Mouse (Mus musculus): ENCODE measurements around the gene Dmbt1.
A peak's percentile ranks its signal among the peaks of the same experiment; 100 is the strongest.
"Not testable (repeated sequence)": the region's sequence is repeated elsewhere in the genome, so short reads cannot be mapped to it uniquely, and the experiment has no call there.

Dmbt1 gene

DNA sequence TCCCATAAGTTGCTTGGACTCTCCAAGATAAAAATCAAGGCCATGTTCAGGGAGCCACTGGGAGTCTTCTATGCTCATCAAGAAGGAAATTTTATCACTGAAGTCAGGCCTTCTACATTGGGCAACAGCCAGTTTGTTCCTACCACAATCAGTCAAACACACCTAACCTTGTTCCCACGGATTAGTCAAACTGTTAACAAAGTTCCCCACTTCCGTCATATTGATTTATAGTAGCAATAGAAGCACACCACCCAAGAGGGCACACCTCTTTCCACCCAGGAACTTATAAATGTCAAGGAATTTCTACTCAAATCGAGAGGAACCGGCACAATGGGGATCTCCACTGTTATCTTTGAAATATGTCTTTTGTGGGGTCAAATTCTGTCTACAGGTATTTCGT lies at the start of gene Dmbt1:
TSS of gene Dmbt1 (plus strand) at position 299 of the 400 bp plus-strand sequence.
- DNase-seq = no peak

DNA sequence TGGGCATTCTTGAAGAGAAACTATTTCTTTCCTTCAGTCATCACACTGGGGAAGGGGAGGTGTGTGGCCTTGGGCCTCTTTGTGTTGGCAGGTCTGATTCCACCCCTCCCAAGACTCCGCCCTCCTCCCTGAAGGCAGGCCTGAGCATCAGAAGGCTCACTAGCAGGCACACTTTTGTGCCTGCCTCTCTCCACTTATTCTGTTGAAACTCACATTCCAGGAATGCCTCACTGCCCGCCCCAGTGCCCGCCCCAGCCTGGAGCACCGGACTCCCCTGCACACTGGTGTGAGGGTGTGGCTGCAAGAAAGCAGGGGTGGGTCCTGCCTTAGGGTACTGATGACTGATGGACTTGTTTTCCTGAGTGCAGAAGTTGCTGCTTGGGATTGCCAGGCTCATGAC lies 49.5 kb upstream of the Dmbt1 start:
- peak; percentile 19 for DNase-seq

DNA sequence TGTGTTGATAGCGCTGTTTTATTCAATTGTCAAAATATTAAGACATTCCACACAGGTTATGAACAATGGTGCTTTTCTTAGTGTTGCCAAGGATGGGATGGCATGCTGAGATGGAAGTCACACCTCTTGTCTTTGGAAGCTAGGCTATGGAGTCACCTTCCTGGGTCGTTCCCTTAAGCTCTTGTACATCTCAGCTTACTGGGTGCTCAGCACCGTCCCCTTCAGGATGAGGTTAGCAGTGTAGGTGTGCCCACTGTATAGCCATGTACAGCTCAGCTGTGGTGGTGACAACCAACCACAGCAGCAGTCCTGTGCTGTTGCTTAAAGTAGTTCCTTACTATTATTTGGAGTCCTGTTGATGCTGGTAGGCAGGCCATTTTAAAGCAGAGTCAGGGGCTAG lies 49.0 kb upstream of the Dmbt1 start:
- no peak for DNase-seq

DNA sequence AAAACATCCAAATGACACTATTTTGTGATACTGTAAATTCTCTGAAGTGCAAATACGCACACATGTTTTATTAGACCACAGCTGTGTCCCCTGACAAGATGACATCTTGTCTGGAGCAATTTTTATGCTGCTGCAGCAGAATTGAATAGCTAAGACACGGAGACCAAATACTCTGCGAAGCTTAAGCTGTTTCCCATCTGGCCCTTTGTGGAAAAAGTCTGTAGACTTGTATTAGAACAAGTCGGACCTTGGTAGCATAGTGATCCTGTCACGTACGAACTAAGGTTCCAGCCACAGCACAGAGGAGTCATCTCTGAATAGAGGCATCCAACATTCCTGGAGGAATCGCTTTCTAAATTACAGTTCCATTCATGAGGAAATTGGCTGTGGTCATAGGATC lies 47.6 kb upstream of the Dmbt1 start:
- no peak for DNase-seq

DNA sequence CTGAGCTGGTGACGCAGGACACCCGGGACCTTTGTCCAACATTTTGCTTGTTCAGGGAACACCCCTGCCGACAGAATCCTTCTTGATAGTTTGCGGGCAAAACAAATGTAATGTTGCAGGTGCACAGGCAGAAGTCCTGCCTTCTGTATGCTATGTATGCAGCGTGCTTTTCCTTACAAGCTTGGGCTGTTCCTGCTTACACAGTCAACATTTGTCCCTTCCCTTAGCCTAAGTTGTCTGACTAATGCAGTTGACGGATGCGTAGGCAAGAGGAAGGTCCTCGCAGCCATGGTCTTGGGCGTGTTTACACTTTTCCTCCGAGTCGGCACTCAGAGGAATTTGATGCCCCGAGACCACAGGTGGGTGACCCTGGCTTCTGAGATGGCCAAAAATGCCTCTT lies 46.7 kb upstream of the Dmbt1 start:
- DNase-seq = no peak

DNA sequence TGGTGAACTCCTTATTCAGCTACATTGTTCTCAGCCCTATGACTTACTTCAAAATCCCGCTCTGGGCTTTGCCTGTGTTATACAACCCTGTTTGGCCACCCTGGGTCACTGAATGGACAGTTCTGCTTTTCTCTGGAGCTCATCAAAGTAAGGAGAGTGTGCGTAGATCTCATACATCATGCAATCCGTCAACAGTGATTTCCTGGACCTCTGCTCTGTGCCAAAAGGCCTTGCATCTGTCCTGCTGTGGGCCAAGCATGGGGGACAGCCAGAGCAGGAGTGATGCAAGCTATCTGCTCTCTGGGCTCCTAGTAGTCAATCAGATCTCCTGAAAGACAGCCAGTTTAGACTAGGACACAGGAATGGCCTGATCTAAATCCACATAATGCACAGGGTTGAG lies 46.1 kb upstream of the Dmbt1 start:
- no peak for DNase-seq

DNA sequence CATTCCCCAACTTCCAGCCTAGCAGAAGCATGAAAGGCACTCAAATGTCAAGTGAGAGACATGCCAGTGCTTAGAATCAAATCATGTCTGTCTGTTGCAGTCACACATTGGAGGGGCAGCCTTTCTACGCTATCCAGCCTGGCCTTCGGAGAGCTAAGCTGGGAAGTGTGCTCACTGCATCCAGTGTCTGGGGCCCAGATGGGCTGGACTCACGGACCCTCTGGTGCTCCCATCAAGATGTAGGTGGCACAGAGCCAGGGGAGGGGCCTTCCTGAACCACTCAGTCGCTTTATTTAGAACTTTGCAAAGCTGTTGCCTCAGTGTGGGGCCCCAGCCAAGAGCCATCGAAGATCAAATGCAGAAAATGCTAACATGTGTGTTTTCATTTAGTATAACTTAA lies 43.7 kb upstream of the Dmbt1 start:
- no peak for DNase-seq

DNA sequence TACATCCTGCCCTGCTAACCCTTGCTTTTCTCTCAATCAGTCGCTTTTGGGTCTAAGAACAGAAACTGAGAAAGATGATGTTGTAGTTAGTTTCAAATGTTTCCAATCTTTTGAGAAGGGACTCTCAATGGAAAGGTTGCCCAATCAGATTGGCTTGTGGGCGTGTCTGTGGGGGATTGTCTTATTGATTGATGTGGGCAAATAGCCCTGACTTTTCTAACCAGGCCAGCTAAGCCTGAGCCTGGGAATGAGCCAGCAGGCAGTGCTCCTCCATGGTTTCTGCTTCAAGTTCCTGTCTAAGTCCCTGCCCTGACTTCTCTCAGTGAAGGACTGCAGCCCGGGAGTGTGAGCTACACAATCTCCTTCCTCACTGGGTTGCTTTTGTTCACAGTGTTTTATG lies 42.5 kb upstream of the Dmbt1 start:
- no peak for DNase-seq

DNA sequence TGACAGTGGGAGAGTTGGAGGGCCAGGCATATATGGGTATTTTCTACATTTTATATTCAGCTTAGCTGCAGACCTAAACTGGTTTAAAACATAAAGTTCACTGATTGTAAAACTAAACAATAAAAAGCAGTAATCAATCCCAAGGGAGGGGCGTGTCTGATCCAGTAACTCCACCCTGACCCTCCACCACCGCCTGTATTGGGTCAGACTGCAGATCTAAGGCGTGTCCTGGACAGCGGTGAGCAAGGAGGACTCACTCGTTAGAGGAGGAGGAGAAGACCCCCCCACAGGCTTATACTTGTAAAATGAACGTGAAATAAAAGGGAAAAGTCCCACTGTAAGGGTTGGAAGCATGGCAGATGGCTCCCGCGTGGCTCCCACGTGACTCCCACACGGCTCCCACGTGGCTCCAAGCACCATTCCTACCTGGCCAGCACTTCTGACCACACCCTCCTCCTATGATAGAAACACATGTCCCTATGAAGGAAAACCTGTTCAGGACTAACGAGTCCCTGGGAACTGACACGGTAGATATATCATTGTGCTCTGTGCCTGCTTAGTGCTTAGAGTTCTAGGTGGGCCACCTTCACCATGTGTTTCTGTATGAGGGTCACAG lies 40.6 kb upstream of the Dmbt1 start:
- no peak for DNase-seq

DNA sequence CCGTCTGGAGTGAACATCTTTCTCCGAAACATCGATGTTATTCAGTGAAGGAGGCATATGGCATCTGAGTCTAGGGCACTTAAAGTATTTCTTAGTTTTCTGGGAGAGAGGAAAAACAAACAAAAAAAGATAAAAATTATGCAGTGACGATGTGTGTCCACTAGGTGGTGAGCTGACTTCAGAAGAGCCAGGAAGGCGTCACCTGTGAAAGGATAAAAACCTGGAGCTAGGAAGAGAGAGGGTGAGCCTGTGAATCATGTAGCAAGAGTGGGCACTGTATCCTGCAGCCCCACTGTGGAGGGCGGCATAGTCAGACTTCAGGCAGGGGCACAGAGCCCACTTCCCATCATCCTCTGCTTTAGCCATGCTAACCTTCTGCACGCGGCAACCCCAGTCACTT lies 37.9 kb upstream of the Dmbt1 start:
- no peak for DNase-seq

DNA sequence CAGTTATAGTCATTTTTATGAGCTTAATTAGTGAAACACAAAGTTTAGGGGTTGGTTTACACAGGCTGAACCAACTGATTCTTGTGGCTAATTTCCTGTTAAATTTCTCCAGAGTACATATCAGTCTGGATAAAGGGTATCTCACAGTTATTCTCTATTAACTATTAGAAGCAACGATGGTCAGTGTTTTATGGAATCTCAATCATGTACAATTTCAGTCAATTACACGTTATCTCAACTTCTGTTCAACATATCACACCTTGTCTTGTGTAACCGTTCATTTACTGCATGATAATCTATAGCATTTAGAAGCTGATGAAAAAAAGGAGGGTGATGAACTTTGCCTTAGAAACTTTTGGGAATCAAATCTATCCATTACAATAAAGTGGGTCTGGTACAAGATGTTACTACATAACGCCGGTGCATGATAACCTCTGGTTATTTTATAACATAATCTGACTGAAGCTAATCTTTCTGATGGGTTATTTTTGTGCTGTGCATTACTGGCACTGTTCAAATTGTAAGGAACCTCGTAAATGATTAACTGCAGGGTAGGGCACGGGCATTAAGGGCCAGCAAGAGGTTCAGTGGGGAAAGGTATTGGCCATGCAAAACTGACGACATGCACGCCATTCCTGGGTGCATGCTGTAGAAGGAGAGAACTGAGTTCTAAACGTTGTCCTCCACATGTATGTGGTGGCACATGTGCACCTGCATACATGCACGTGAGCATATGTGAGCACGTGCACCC lies 29.7 kb upstream of the Dmbt1 start:
- DNase-seq = no peak

DNA sequence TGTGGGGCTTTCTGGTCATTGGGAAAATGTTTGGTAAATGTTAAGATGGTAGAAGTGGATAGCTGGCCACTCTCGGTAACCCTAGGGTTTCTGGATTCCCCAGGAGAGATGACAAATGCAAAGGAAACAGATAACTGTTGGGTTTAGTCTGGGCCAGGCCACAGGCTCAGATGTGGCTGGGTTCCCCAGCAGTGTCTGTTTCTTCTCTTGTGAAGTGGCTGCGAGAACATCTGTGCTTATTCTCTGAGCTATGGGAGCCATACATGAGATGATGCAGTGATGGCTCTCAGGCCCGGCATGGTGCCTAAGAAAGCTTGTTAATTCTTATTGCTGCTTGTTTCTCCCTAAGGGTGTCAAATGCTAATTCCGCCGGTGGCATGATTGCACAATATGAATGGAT lies 27.8 kb upstream of the Dmbt1 start:
- no peak for DNase-seq

DNA sequence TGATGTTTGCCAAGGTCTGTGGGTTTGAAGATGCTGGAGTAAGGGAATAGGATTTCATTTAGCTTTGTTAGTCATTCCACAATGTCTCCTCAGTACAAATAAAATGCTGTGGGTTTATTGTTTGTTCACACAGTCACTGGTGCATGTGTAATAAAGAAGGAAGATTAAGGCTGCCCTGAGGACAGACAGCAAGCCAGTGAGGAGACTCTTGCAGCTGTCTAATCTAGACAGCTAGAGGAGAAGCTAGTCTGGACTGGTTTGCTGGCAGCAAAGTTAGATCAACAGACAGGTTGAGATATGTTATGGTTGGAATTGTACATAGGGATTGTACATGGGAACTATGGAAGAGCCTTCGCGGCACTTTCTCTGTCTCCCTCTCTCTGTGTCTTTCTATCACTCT lies 24.6 kb upstream of the Dmbt1 start:
- no peak for DNase-seq

DNA sequence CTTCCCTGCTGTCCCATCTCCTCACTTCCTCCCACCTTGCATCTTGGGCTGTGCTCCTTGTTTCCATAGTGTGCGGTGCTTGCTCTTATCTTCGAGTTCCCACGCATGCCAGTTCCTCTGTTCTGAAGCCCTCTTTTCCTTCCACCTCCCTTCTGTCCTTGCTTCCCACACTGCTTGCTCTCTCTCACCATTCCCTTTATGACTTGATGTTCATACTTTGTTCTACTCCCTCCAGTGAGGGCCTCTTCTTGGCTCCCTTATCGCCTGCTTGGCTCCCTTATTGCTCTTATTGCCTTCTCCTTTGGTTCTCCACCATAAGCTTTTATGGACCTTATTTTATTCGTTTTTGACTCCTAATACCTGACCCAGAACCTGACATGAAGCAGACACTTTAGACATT lies 22.7 kb upstream of the Dmbt1 start:
- DNase-seq = no peak

DNA sequence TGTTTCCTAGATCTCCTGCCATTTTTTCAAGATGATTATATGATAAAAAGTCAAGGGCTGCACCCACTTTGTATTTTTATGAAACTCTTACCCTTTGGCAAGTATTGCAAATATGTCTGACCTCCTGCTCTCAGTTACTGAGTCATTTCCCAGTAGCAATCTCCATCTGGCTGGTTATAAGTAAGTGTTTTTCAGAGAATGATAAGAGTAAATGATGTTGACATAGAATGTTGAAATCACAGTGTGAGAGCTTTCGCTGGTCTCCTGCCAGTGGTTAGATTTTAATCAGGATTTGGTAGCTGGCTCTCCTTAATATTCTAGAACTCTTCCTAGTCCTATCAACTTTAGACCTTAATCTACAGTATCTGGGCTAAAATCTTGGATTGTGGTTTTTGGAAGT lies 20.0 kb upstream of the Dmbt1 start:
- no peak for DNase-seq

DNA sequence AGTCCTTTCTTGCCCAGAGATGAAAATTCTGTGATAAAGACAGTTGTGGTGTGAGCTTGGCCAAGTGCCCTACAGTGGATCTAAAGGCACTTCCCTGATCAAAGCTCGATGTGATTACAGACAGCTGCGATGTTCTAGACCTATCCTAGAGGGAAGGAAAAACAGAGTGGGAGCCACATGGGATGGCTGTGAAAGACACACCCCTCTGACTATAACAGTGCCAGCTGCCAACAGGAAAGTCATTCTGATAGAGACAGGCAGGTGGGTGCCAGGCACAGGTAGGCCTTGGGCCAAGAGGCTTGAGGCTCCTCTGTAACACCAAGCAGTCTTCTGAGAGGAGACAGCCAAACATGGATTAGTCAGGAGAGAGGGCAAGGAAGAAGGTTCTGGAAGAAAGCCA lies 12.7 kb upstream of the Dmbt1 start:
- DNase-seq = no peak

DNA sequence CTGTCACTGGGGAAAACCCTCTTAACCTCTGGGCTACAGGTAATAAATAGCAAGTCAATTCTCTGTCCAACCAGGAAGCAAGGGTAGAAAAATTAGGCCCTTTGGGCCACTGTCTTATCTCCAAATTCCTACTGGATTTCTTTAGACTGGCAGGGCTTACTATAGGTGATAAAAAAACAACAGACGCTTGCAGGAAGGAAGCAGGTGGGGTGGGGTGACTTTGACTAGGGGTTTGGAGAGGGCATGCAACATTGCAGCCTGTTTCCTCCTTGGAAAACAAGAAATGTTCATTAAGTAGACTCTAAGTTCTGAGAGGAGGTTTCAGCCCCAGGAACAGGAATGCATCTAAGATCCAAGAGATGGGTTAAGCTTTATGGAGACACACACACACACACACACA lies 7.0 kb upstream of the Dmbt1 start:
- no peak for DNase-seq

DNA sequence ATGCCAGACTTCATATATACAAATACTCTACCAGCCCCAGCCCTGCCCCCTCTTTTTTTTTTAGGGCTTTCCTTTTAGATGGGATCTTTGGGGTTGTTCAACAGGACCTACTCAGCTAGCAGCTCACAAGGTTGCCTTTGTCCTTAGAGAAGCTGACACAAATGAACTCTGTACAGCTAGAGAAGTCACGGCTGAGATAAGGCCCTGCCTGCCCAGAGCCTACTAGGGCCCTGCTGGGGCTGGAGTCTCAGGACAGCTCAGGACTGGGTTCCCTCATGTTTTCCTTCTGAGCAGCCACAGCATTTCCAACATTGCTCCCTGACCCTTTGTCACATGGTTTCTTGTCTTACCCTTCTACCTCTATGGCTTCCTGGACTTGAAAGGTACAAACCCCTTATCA lies 4.3 kb upstream of the Dmbt1 start:
- DNase-seq = no peak

DNA sequence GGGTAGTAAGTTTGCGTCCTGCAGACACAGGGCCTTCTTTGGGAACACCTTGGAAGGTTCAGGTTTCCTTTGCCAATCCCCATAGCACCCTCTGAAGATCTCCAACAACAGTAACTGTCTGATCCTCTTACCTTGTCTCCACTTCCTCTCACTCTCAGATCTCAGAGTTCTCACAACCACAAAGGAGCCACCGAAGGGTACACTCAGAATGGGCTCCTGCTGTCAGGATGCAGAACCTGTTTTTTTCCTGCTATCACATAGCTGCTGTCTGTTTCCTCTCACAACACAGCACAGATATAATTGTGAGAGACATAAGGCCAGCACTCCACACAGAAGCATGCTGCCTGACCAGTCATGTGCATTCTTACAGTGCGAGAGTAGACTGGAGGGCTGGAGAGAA lies 4.5 kb downstream of the Dmbt1 start:
- DNase-seq = no peak

DNA sequence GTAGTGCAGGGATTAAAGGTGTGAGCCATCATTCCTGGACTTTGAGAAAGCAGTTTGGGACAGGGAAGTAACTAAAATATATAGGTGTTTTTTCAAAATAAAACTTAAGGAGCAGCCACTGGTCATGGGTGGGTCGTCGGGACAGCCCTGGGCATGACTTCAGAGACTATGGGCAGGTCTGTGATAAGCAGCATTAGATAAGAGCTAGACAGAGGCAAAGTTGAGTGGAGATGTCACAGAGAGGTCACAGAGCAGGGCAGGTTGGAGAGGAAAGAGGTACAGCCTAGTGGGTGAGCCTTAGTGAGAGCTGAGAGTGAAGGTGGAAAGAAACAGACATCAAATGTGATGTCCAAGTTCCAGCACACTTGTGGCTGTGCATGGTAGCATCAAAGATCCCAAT lies 5.2 kb downstream of the Dmbt1 start:
- DNase-seq = no peak

DNA sequence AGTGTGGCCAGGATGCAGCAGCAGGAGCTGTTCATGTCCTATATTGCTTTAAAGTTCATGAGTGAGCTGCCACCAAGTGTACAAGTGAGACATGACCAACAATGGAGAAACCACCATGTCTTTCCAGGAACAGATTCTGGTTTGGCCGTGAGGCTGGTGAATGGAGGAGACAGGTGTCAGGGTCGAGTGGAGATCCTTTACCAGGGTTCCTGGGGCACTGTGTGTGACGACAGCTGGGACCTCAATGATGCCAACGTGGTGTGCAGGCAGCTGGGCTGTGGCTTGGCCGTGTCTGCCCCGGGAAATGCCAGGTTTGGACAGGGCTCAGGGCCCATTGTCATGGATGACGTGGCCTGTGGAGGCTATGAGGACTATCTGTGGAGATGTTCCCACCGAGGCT lies 8.9 kb downstream of the Dmbt1 start:
- DNase-seq = not testable (repeated sequence)

DNA sequence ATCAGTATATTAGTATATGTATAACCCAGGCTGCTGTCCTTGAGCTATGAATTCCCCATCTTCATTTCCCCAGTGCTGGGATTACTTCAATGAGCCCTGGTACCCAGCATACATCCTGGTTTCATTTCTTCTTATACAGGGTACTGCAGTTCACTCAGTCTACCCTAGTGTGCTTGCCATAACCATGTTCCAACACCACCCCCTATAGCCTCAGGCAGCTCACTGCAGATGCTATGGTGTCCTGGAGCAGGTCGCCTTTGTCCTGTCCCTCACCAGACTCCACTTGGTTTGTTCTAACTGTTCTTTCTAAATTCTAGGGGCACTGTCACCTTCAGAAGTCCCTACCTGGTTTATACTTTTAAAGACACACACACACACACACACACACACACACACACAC lies 10.8 kb downstream of the Dmbt1 start:
- no peak for DNase-seq

DNA sequence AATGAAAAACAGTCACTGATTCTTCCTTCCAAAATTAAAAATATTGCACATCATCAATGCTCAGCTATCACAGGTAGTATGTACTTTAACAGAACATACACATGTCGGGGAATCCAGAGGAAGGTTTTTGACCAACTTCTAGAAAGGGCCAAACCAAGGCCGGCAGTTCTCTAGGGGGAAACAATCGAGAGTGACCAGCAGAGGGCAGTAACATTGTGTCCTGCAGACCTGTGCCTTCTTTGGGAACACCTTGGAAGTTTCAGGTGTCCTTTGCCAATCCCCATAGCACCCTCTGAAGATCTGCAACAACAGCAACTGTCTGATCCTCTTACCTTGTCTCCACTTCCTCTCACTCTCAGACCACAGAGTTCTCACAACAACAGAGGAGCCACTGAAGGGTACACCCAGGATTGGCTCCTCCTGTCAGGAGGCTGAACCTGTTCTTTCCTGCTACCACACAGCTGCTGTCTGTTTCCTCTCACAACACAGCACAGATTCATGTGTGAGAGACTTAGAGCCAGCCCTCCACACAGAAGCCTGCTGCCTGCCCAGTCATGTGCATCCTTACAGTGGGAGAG lies 13.5 kb downstream of the Dmbt1 start:
- DNase-seq = not testable (repeated sequence)

DNA sequence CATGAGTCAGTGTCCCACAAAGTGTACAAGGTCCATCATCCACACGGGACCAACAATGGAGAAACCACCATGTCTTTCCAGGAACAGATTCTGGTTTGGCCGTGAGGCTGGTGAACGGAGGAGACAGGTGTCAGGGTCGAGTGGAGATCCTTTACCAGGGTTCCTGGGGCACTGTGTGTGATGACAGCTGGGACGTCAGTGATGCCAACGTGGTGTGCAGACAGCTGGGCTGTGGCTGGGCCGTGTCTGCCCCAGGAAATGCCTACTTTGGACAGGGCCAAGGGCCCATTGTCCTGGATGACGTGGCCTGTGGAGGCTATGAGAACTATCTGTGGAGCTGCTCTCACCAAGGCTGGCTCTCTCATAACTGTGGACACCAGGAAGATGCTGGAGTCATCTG lies 18.0 kb downstream of the Dmbt1 start:
- not testable (repeated sequence) for DNase-seq
